Mouse (Mus musculus) kidney, adult 2 months (tissue): Measurements from ENCODE around the gene Prkn. TPM values are rescaled to one million over a fixed set of nuclear protein-coding genes. Genes with fewer than 3 reads are reported as not detected.

Experiments
- DNase-seq: peaks from one replicate; pipeline ENCODE4 v3.0.0; 2021
- H3K27ac ChIP-seq: fragments of 200-500 bp; 2 replicates; pipeline ENCODE4 v1.5.1; 2012; ENCODE audit warnings: low read depth, low read length, control low read depth, inconsistent platforms; ENCODE audit not compliant: insufficient read depth
- H3K27me3 ChIP-seq: fragments of 200-500 bp; replicated peaks from 2 replicates; pipeline ENCODE4 v1.6.1; 2012; ENCODE audit warnings: mild to moderate bottlenecking, moderate library complexity, low read length, inconsistent platforms; ENCODE audit not compliant: control insufficient read depth, insufficient read depth
- H3K36me3 ChIP-seq: fragments of 200-500 bp; 2 replicates; pipeline ENCODE4 v1.6.1; 2012; ENCODE audit warnings: mild to moderate bottlenecking, moderate library complexity, low read length, inconsistent platforms; ENCODE audit not compliant: control insufficient read depth, insufficient read depth
- H3K4me1 ChIP-seq: fragments of 200-500 bp; 2 replicates; pipeline ENCODE4 v1.6.1; 2011; ENCODE audit warnings: low read length; ENCODE audit not compliant: control insufficient read depth, insufficient read depth
- H3K4me3 ChIP-seq: fragments of 200-500 bp; 2 replicates; pipeline ENCODE4 v1.5.1; 2011; ENCODE audit warnings: mild to moderate bottlenecking, low read depth, low read length, control low read depth; ENCODE audit not compliant: insufficient read depth
- CTCF ChIP-seq: fragments of 200-500 bp; conservative IDR thresholded peaks from 2 replicates; pipeline ENCODE4 v1.5.1; 2011; ENCODE audit warnings: low read depth, mild to moderate bottlenecking, control low read depth, low read length, moderate library complexity, mixed read lengths; ENCODE audit not compliant: insufficient read depth, insufficient read length
- POLR2A ChIP-seq: fragments of 200-500 bp; IDR thresholded peaks from one replicate; pipeline ENCODE4 v1.6.1; 2011; ENCODE audit warnings: low read depth, low read length, control low read depth
- WGBS: fragments of 180-500 bp; shearing (Covaris S2); methylation state at CpG from one replicate; pipeline ENCODE4 v1.1.7; 2018; 5-methylcytosine and 5-hydroxymethylcytosine counted together
- polyA plus RNA-seq: library from polyadenylated mRNA; depleted of rRNA; stranded (reverse); fragments of >200 nt; gene quantifications from 2 replicates; pipeline ENCODE4 v1.2.3, GENCODE M21; 2012

Prkn gene
- polyA plus RNA-seq, 1 experiment, result 6.1 TPM

GRCm38 (mm10) chr17:11885601-11886000 is 1045.4 kb downstream of the Prkn start:
- H3K27ac ChIP-seq, result no peak overlapping the region
- DNase-seq, result no peak
- no peaks in the 10 kb centered on the region for H3K27me3 ChIP-seq
- no peaks in the 10 kb centered on the region for H3K36me3 ChIP-seq
- 80% methylated on average over 6 of the region's 6 CpGs for WGBS
- H3K4me1 ChIP-seq, result no peaks in the 10 kb centered on the region
- TF ChIP-seq POLR2A (no peak), CTCF (no peak)
- no peak overlapping the region for H3K4me3 ChIP-seq

DNA sequence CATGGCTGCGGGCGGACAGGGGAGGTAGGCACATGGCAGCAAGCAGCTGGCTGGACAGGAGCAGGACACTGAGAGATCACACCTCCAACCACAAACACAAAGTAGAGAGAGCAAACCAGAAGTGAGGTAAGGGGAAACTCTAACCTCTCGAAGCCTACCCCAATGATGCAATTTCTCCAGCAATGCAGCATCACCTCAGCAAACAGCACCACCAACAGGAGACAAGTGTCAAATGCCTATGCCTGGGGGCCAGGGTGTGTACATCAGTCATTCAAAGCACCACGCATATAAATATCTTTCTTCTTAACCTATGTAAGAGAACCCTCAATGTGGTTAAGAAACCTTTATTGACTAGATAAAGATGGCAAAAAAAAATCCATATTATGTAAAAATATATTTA is 1046.8 kb downstream of the Prkn start:
- Histone ChIP-seq H3K27me3 (no peaks in the 10 kb centered on the region), H3K4me1 (no peaks in the 10 kb centered on the region), H3K4me3 (no peak overlapping the region), H3K36me3 (no peaks in the 10 kb centered on the region), H3K27ac (no peak overlapping the region)
- DNase-seq, result no peak
- TF ChIP-seq CTCF (no peak), POLR2A (no peak)
- WGBS, result 87% methylated on average over 4 of the region's 4 CpGs

- no peak for DNase-seq
- H3K27me3 ChIP-seq, result no peaks in the 10 kb centered on the region
- TF ChIP-seq POLR2A, result no peak
- TF ChIP-seq CTCF, result no peak
- 88% methylated on average over 12 of the region's 12 CpGs for WGBS
- H3K27ac ChIP-seq, result no peak overlapping the region
- H3K36me3 ChIP-seq, result no peaks in the 10 kb centered on the region
- H3K4me3 ChIP-seq, result no peak overlapping the region
- no peaks in the 10 kb centered on the region for H3K4me1 ChIP-seq
Observed at GRCm38 (mm10) chr17:11887591-11888205, 1047.5 kb downstream of the Prkn start.

DNA sequence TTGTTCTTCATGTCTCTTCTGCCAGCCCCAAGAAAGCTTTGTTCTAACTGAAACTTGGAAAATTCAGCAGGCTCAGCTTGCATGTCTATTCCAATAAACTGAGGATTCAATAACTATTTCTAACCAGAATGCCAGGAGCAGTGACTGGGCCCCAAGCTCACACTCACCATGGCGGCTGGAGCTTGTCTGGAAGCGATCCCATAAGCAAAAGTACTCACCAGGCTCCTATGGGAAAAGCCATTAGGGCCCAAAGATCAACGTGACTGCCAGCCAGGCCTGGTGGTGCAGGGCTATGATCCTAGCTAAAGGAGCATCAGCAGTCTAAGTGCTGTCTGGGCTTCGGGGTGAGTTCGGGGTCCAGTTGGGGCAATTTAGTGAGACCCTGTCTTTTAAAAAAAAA is 1048.6 kb downstream of the Prkn start:
- 84% methylated on average over 5 of the region's 5 CpGs for WGBS
- no peak overlapping the region for H3K4me3 ChIP-seq

GRCm38 (mm10) chr17:11900300-11900699 is 1060.1 kb downstream of the Prkn start:
- Histone ChIP-seq H3K27me3 (no peaks in the 10 kb centered on the region), H3K36me3 (no peaks in the 10 kb centered on the region), H3K4me1 (no peaks in the 10 kb centered on the region), H3K27ac (no peak overlapping the region), H3K4me3 (no peak overlapping the region)
- no peak for DNase-seq
- TF ChIP-seq CTCF, result no peak
- no peak for TF ChIP-seq POLR2A
- 92% methylated on average over 7 of the region's 7 CpGs for WGBS

More for the DNA sequence above, 1048.6 kb downstream of the Prkn start:
- no peaks in the 10 kb centered on the region for H3K27me3 ChIP-seq
- TF ChIP-seq POLR2A (no peak), CTCF (no peak)
- DNase-seq, result no peak
- no peaks in the 10 kb centered on the region for H3K4me1 ChIP-seq
- no peaks in the 10 kb centered on the region for H3K36me3 ChIP-seq
- H3K27ac ChIP-seq, result no peak overlapping the region

GRCm38 (mm10) chr17:11901731-11902130 is 1061.5 kb downstream of the Prkn start:
- TF ChIP-seq CTCF (no peak), POLR2A (no peak)
- 78% methylated on average over 3 of the region's 3 CpGs for WGBS
- no peaks in the 10 kb centered on the region for H3K36me3 ChIP-seq
- H3K27ac ChIP-seq, result no peak overlapping the region
- no peak overlapping the region for H3K4me3 ChIP-seq
- H3K4me1 ChIP-seq, result no peaks in the 10 kb centered on the region
- no peaks in the 10 kb centered on the region for H3K27me3 ChIP-seq
- no peak for DNase-seq

DNA sequence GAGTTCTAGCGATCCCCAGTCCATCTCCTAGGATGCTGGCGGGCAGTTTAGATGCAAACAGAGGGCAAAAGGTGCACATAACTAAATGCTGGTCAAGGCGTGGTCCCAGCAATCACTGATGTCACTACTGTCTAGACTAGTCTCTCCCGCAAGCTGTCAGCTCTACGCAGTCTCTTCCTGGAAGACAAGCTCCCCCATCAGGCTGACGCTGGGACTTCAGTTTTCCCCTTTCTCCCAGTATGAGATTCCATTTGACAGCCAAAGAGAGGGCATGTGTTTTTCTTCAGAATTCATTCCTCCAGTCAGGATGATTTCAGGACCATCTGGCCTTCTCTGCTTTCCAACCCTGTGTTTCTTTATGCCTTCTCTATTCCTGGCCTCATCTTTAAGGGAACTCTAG is 1062.8 kb downstream of the Prkn start:
- Histone ChIP-seq H3K4me1 (no peaks in the 10 kb centered on the region), H3K36me3 (no peaks in the 10 kb centered on the region), H3K4me3 (no peak overlapping the region), H3K27me3 (no peaks in the 10 kb centered on the region), H3K27ac (no peak overlapping the region)
- no peak for DNase-seq
- TF ChIP-seq POLR2A, result no peak
- TF ChIP-seq CTCF, result peak; percentile 26; the same call in 1 of the 2 replicates
- WGBS, result 65% methylated on average over 6 of the region's 6 CpGs
